Mouse (Mus musculus): ENCODE results near the gene Ugt1a7c. TPM values are rescaled to one million over a fixed set of nuclear protein-coding genes. Genes with fewer than 3 reads are reported as not detected.
"Not testable (repeated sequence)": the region's sequence is repeated elsewhere in the genome, so short reads cannot be mapped to it uniquely, and the experiment has no call there.

Ugt1a7c gene
- polyA plus RNA-seq, 1 experiment = not detected

DNA sequence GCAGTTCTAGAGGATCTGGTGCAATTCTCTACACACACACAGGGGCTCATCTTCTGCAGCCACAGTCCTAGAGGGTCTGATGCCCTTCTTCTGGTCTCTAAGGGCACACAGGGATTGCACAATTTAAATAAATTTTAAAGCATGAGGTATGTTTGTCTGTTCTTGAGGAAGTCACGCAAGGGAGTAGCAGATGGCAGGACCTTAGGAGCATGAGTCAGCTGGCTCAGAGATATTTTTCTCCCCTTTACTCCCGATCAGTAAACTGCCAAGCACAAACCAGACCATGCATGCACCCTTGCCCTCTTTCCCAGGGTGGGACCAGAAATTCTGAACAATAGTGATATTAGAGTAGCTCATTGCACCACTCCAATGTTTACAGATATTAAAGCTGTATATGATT, 63.6 kb downstream of the Ugt1a7c start:
- TF ChIP-seq CTCF (IDR thresholded peaks at IDR 0.05; ENCODE audit: control insufficient read depth, insufficient read depth, insufficient read length) = no peak
- TF ChIP-seq USF1 (IDR thresholded peaks at IDR 0.05; ENCODE audit: low read depth) = no peak
- TF ChIP-seq MYOD1 (IDR thresholded peaks at IDR 0.05; ENCODE audit: control insufficient read depth, insufficient read length, low read depth) = no peak
- no peak for TF ChIP-seq CEBPB (IDR thresholded peaks at IDR 0.05; ENCODE audit: low read depth)
- no peak for TF ChIP-seq MYOG (IDR thresholded peaks at IDR 0.05; ENCODE audit: control insufficient read depth, extremely low read depth, insufficient read length)
- no peak for TF ChIP-seq FOSL1 (IDR thresholded peaks at IDR 0.05; ENCODE audit: insufficient read depth, low read length, poor library complexity, severe bottlenecking)
- TF ChIP-seq MAX (IDR thresholded peaks at IDR 0.05) = no peak
- no peak overlapping the region for H3ac ChIP-seq (ENCODE audit: control insufficient read depth, insufficient read length, low read depth)
- H3K4me3 ChIP-seq (ENCODE audit: insufficient read depth, poor library complexity, severe bottlenecking) = no peak overlapping the region
- no peaks in the 10 kb centered on the region for H3K79me2 ChIP-seq (ENCODE audit: control insufficient read depth, insufficient read depth)
- peaks cover 5% of the 10 kb centered on the region for H3K27me3 ChIP-seq (ENCODE audit: control insufficient read depth, insufficient read depth, insufficient read length)
- H3K36me3 ChIP-seq (ENCODE audit: control insufficient read depth, insufficient read depth) = no peaks in the 10 kb centered on the region
- no peaks in the 10 kb centered on the region for H3K79me3 ChIP-seq (ENCODE audit: low read depth)

DNA sequence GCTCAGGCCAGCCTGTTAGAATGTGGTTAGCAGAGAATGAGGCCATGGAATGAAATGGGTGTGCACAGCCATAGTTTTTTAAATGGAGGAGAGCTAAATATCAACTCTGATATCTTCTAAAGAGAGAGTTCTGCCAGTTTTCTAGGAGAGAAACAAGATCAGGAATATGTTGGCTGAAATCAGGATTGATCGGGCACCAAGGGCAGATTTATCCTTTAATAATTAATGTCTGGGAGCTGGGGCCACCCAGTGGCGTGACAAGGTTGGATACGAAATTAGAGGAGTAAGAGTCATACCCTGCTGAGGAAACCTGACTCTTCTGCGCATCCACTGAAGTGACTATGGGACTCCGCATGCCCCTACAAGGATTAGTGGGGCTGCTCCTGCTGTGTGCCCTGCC, 70.8 kb downstream of the Ugt1a7c start, which contains the start of gene Ugt1a5:
Gene Ugt1a5, plus strand, starts transcription at position 302 of the 400 bp plus-strand sequence.
- Histone ChIP-seq H3K4me3 (ENCODE audit: insufficient read depth, poor library complexity, severe bottlenecking) (no peak within 1 kb of the TSS), H3K36me3 (ENCODE audit: control insufficient read depth, insufficient read depth) (no peaks in the 10 kb centered on the region), H3K79me2 (ENCODE audit: control insufficient read depth, insufficient read depth) (no peaks in the 10 kb centered on the region), H3K79me3 (ENCODE audit: low read depth) (no peaks in the 10 kb centered on the region), H3ac (ENCODE audit: control insufficient read depth, insufficient read length, low read depth) (no peak within 1 kb of the TSS), H3K27me3 (ENCODE audit: control insufficient read depth, insufficient read depth, insufficient read length) (no peaks in the 10 kb centered on the region)
- TF ChIP-seq CTCF (IDR thresholded peaks at IDR 0.05; ENCODE audit: control insufficient read depth, insufficient read depth, insufficient read length) (no peak), CEBPB (IDR thresholded peaks at IDR 0.05; ENCODE audit: low read depth) (no peak), MAX (IDR thresholded peaks at IDR 0.05) (no peak), MYOD1 (IDR thresholded peaks at IDR 0.05; ENCODE audit: control insufficient read depth, insufficient read length, low read depth) (no peak), FOSL1 (IDR thresholded peaks at IDR 0.05; ENCODE audit: insufficient read depth, low read length, poor library complexity, severe bottlenecking) (no peak), MYOG (IDR thresholded peaks at IDR 0.05; ENCODE audit: control insufficient read depth, extremely low read depth, insufficient read length) (no peak), USF1 (IDR thresholded peaks at IDR 0.05; ENCODE audit: low read depth) (no peak)

GRCm38 (mm10) chr1:88172190-88172589, 77.3 kb downstream of the Ugt1a7c start:
- H3K79me2 ChIP-seq (ENCODE audit: control insufficient read depth, insufficient read depth); H3ac ChIP-seq (ENCODE audit: control insufficient read depth, insufficient read length, low read depth); H3K4me3 ChIP-seq (ENCODE audit: insufficient read depth, poor library complexity, severe bottlenecking); H3K36me3 ChIP-seq (ENCODE audit: control insufficient read depth, insufficient read depth); H3K27me3 ChIP-seq (ENCODE audit: control insufficient read depth, insufficient read depth, insufficient read length); H3K79me3 ChIP-seq (ENCODE audit: low read depth): not testable (repeated sequence)

GRCm38 (mm10) chr1:88179657-88180056, 84.8 kb downstream of the Ugt1a7c start:
- no peak overlapping the region for H3ac ChIP-seq (ENCODE audit: control insufficient read depth, insufficient read length, low read depth)
- TF ChIP-seq MYOD1 (IDR thresholded peaks at IDR 0.05; ENCODE audit: control insufficient read depth, insufficient read length, low read depth) = no peak
- no peaks in the 10 kb centered on the region for H3K79me2 ChIP-seq (ENCODE audit: control insufficient read depth, insufficient read depth)
- H3K36me3 ChIP-seq (ENCODE audit: control insufficient read depth, insufficient read depth) = no peaks in the 10 kb centered on the region
- no peaks in the 10 kb centered on the region for H3K79me3 ChIP-seq (ENCODE audit: low read depth)
- H3K4me3 ChIP-seq (ENCODE audit: insufficient read depth, poor library complexity, severe bottlenecking) = no peak overlapping the region
- no peaks in the 10 kb centered on the region for H3K27me3 ChIP-seq (ENCODE audit: control insufficient read depth, insufficient read depth, insufficient read length)

GRCm38 (mm10) chr1:88186325-88186935, 91.6 kb downstream of the Ugt1a7c start:
- Histone ChIP-seq H3K79me3 (ENCODE audit: low read depth) (no peaks in the 10 kb centered on the region), H3K36me3 (ENCODE audit: control insufficient read depth, insufficient read depth) (no peaks in the 10 kb centered on the region), H3K79me2 (ENCODE audit: control insufficient read depth, insufficient read depth) (no peaks in the 10 kb centered on the region), H3K4me3 (ENCODE audit: insufficient read depth, poor library complexity, severe bottlenecking) (no peak overlapping the region), H3K27me3 (ENCODE audit: control insufficient read depth, insufficient read depth, insufficient read length) (peaks cover 4% of the 10 kb centered on the region), H3ac (ENCODE audit: control insufficient read depth, insufficient read length, low read depth) (no peak overlapping the region)
- TF ChIP-seq CTCF (IDR thresholded peaks at IDR 0.05; ENCODE audit: control insufficient read depth, insufficient read depth, insufficient read length) (no peak), FOSL1 (IDR thresholded peaks at IDR 0.05; ENCODE audit: insufficient read depth, low read length, poor library complexity, severe bottlenecking) (no peak), USF1 (IDR thresholded peaks at IDR 0.05; ENCODE audit: low read depth) (no peak), MYOD1 (IDR thresholded peaks at IDR 0.05; ENCODE audit: control insufficient read depth, insufficient read length, low read depth) (no peak), CEBPB (IDR thresholded peaks at IDR 0.05; ENCODE audit: low read depth) (no peak)

DNA sequence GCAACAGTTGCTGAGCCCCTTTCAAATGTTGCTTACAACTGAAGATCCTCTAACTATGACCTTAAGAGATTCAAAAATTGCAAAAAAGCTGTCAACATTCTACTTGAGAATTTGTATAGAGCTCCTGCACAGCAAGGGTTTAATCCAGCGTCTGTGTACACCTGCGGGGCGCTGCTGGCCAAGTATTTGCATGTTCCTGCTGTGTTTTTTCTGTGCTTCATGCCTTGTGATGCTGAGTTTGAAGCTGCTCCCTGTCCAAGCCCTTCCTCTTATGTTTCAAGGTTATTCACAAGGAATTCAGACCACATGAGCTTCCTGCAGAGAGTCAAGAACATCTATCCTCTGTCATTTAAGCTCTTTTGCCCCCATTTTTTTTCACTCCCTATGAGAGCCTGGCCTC, 97.3 kb downstream of the Ugt1a7c start:
- TF ChIP-seq MYOG (IDR thresholded peaks at IDR 0.05; ENCODE audit: control insufficient read depth, extremely low read depth, insufficient read length) (no peak), FOSL1 (IDR thresholded peaks at IDR 0.05; ENCODE audit: insufficient read depth, low read length, poor library complexity, severe bottlenecking) (no peak), MYOD1 (IDR thresholded peaks at IDR 0.05; ENCODE audit: control insufficient read depth, insufficient read length, low read depth) (no peak), USF1 (IDR thresholded peaks at IDR 0.05; ENCODE audit: low read depth) (no peak), CEBPB (IDR thresholded peaks at IDR 0.05; ENCODE audit: low read depth) (no peak), CTCF (IDR thresholded peaks at IDR 0.05; ENCODE audit: control insufficient read depth, insufficient read depth, insufficient read length) (no peak), MAX (IDR thresholded peaks at IDR 0.05) (no peak)
- Histone ChIP-seq H3K36me3 (ENCODE audit: control insufficient read depth, insufficient read depth) (no peaks in the 10 kb centered on the region), H3K79me3 (ENCODE audit: low read depth) (no peaks in the 10 kb centered on the region), H3K27me3 (ENCODE audit: control insufficient read depth, insufficient read depth, insufficient read length) (peaks cover 4% of the 10 kb centered on the region), H3K79me2 (ENCODE audit: control insufficient read depth, insufficient read depth) (no peaks in the 10 kb centered on the region), H3K4me3 (ENCODE audit: insufficient read depth, poor library complexity, severe bottlenecking) (no peak overlapping the region), H3ac (ENCODE audit: control insufficient read depth, insufficient read length, low read depth) (no peak overlapping the region)

Measured in C2C12 (cell line).